Mouse (Mus musculus) heart, postnatal 0 days (tissue): ENCODE results near the gene Gprasp1. TPM values are rescaled to one million over a fixed set of nuclear protein-coding genes. Genes with fewer than 3 reads are reported as not detected.
A peak's percentile ranks its signal among the peaks of the same experiment; 100 is the strongest.
"Not testable (repeated sequence)": the region's sequence is repeated elsewhere in the genome, so short reads cannot be mapped to it uniquely, and the experiment has no call there.

Source experiments
- ATAC-seq: fragments of 200-750 bp; cut with Nextera tagmentation; 2 replicates; pipeline ENCODE4 v1.8.0; 2017; ENCODE audit warnings: low read depth, moderate number of reproducible peaks, moderate library complexity; ENCODE audit not compliant: insufficient read depth
- DNase-seq: peaks from one replicate; pipeline ENCODE4 v3.0.0-alpha.2; 2016; ENCODE audit warnings: low spot score
- H3K27ac ChIP-seq: fragments of 300-500 bp; sonication (generic); 2 replicates; pipeline ENCODE4 v1.5.1; 2014; ENCODE audit warnings: low read depth, mild to moderate bottlenecking
- H3K27me3 ChIP-seq: fragments of 300-500 bp; sonication (generic); 2 replicates; pipeline ENCODE4 v1.6.1; 2014; ENCODE audit warnings: low read length, mixed read lengths; ENCODE audit not compliant: control insufficient read depth, insufficient read depth
- H3K36me3 ChIP-seq: fragments of 300-500 bp; sonication (generic); replicated peaks from 2 replicates; pipeline ENCODE4 v1.6.1; 2014; ENCODE audit warnings: low read length, mixed read lengths; ENCODE audit not compliant: control insufficient read depth, insufficient read depth
- H3K4me1 ChIP-seq: fragments of 300-500 bp; sonication (generic); 2 replicates; pipeline ENCODE4 v1.6.1; 2014; ENCODE audit warnings: antibody characterized with exemption; ENCODE audit not compliant: control insufficient read depth, insufficient read depth
- H3K4me2 ChIP-seq: fragments of 300-500 bp; sonication (generic); 2 replicates; pipeline ENCODE4 v1.6.1; 2014; ENCODE audit warnings: low read depth, mild to moderate bottlenecking, low read length, moderate library complexity
- H3K4me3 ChIP-seq: fragments of 300-500 bp; sonication (generic); 2 replicates; pipeline ENCODE4 v1.5.1; 2014; ENCODE audit warnings: low read depth, low read length
- H3K9ac ChIP-seq: fragments of 300-500 bp; sonication (generic); replicated peaks from 2 replicates; pipeline ENCODE4 v1.6.1; 2014; ENCODE audit warnings: low read depth, low read length, mixed read lengths
- H3K9me3 ChIP-seq: fragments of 300-500 bp; sonication (generic); replicated peaks from 2 replicates; pipeline ENCODE4 v1.6.1; 2016; ENCODE audit warnings: low read length; ENCODE audit not compliant: control insufficient read depth
- CTCF ChIP-seq: IDR thresholded peaks from 2 replicates; pipeline ENCODE4 v1.5.1; 2016; ENCODE audit warnings: antibody characterized with exemption, control low read depth, low read depth
- EP300 ChIP-seq: IDR thresholded peaks from 2 replicates; pipeline ENCODE4 v1.6.1; 2016; ENCODE audit warnings: antibody characterized with exemption, low read depth
- WGBS: fragments of 180-500 bp; shearing (Covaris S2); extraction: QIAGEN DNeasy Blood & Tissue Kit; methylation state at CpG from one replicate; pipeline ENCODE4 v1.1.7; 2014; 5-methylcytosine and 5-hydroxymethylcytosine counted together
- polyA plus RNA-seq: library from polyadenylated mRNA; unstranded; fragments of >200 nt; fragmentation: Nextera tagmentation; extraction: Ambion mirVana; gene quantifications from 2 replicates; pipeline ENCODE4 v1.2.1, GENCODE M21; 2015
- total RNA-seq: library from RNA; depleted of rRNA; stranded (reverse); fragments of >200 nt; gene quantifications from 2 replicates; pipeline ENCODE4 v1.2.3, GENCODE M21; 2014; ENCODE audit warnings: low replicate concordance

The Gprasp1 gene
- total and polyA plus RNA-seq, 2 experiments from 2014 or later = 13.0 to 16.7 TPM

GRCm38 (mm10) chrX:135725161-135725560 is 17.4 kb upstream of the Gprasp1 start, which contains the start of gene Tmsb15a:
Gene Tmsb15a, minus strand, starts transcription at chrX:135725261.
- Histone ChIP-seq H3K27me3 (no peaks in the 10 kb centered on the region), H3K4me1 (no peaks in the 10 kb centered on the region), H3K9me3 (no peaks in the 10 kb centered on the region), H3K36me3 (no peaks in the 10 kb centered on the region), H3K4me2 (no peak within 1 kb of the TSS), H3K4me3 (no peak within 1 kb of the TSS), H3K9ac (no peak within 1 kb of the TSS), H3K27ac (no peak within 1 kb of the TSS)
- ATAC-seq = no peak
- TF ChIP-seq CTCF = no peak
- no peak for TF ChIP-seq EP300
- no peak for DNase-seq
- 84% methylated on average over 10 of the region's 10 CpGs for WGBS

- H3K4me1 ChIP-seq = no peaks in the 10 kb centered on the region
- H3K9ac ChIP-seq = no peak overlapping the region
- ATAC-seq = no peak
- WGBS = 79% methylated on average over 2 of the region's 2 CpGs
- H3K27me3 ChIP-seq = no peaks in the 10 kb centered on the region
- H3K4me3 ChIP-seq = no peak overlapping the region
- no peak for DNase-seq
- no peak for TF ChIP-seq CTCF
- no peak for TF ChIP-seq EP300
- no peaks in the 10 kb centered on the region for H3K36me3 ChIP-seq
- no peak overlapping the region for H3K27ac ChIP-seq
- no peak overlapping the region for H3K4me2 ChIP-seq
- H3K9me3 ChIP-seq = no peaks in the 10 kb centered on the region
Measured at GRCm38 (mm10) chrX:135738730-135739520, 3.6 kb upstream of the Gprasp1 start.

GRCm38 (mm10) chrX:135743056-135743355 is 473 bp downstream of the Gprasp1 start:
- no peak for TF ChIP-seq CTCF
- TF ChIP-seq EP300 = no peak
- Histone ChIP-seq H3K9ac (peak overlapping the region; percentile 64), H3K9me3 (no peaks in the 10 kb centered on the region), H3K4me1 (no peaks in the 10 kb centered on the region), H3K36me3 (peaks cover 3% of the 10 kb centered on the region), H3K27me3 (no peaks in the 10 kb centered on the region), H3K27ac (peak overlapping the region; percentile 85), H3K4me2 (peak overlapping the region; percentile 62), H3K4me3 (peak overlapping the region; percentile 64)
- DNase-seq = no peak
- no peak; the same call in 1 of the 2 replicates for ATAC-seq
- 18% methylated on average over 7 of the region's 7 CpGs for WGBS

GRCm38 (mm10) chrX:135745376-135745775 is 2.8 kb downstream of the Gprasp1 start:
- WGBS = 59% methylated on average over 3 of the region's 3 CpGs
- not testable (repeated sequence) for H3K9me3 ChIP-seq, DNase-seq, H3K4me2 ChIP-seq, ATAC-seq, H3K27ac ChIP-seq, H3K4me1 ChIP-seq, H3K27me3 ChIP-seq, H3K36me3 ChIP-seq, H3K4me3 ChIP-seq, H3K9ac ChIP-seq

- Histone ChIP-seq H3K27me3 (no peaks in the 10 kb centered on the region), H3K4me3 (no peak overlapping the region), H3K9me3 (no peaks in the 10 kb centered on the region), H3K4me2 (no peak overlapping the region), H3K4me1 (no peaks in the 10 kb centered on the region), H3K9ac (no peak overlapping the region), H3K36me3 (peaks cover 12% of the 10 kb centered on the region; the same call in 1 of the 2 replicates), H3K27ac (no peak overlapping the region)
- ATAC-seq (no peak; the same call in 1 of the 2 replicates), DNase-seq (peak; percentile 53)
- 0% methylated on average over 2 of the region's 2 CpGs for WGBS
- no peak for TF ChIP-seq EP300
- TF ChIP-seq CTCF = peak; percentile 77
Measured at GRCm38 (mm10) chrX:135752832-135753231, 10.3 kb downstream of the Gprasp1 start.

GRCm38 (mm10) chrX:135761707-135762106 is 19.2 kb downstream of the Gprasp1 start:
- Histone ChIP-seq H3K9me3 (no peaks in the 10 kb centered on the region), H3K27me3 (no peaks in the 10 kb centered on the region), H3K36me3 (peaks cover 4% of the 10 kb centered on the region; the same call in 1 of the 2 replicates), H3K4me3 (no peak overlapping the region), H3K4me2 (no peak overlapping the region), H3K4me1 (no peaks in the 10 kb centered on the region), H3K27ac (no peak overlapping the region), H3K9ac (no peak overlapping the region)
- peak; percentile 35 for DNase-seq
- ATAC-seq = no peak
- TF ChIP-seq EP300 (no peak), CTCF (peak; percentile 56)
